Mouse (Mus musculus): Measurements from ENCODE around the gene Rgs8.
A peak's percentile ranks its signal among the peaks of the same experiment; 100 is the strongest.

Rgs8 gene

GRCm38 (mm10) chr1:153652938-153653623, at the start of gene Rgs8:
TSS of gene Rgs8 (plus strand) at chr1:153653025.
- no peak for DNase-seq (ENCODE audit: low read depth, low spot score)

- DNase-seq (ENCODE audit: low read depth, low spot score) = no peak
These were observed 35.4 kb upstream of the Rgs8 start for GRCm38 (mm10) chr1:153617340-153617830.

GRCm38 (mm10) chr1:153623036-153623435, 29.8 kb upstream of the Rgs8 start:
- no peak for DNase-seq (ENCODE audit: low read depth, low spot score)

- DNase-seq (ENCODE audit: low read depth, low spot score) = no peak
These were observed 20.1 kb upstream of the Rgs8 start for GRCm38 (mm10) chr1:153632686-153633085.

- DNase-seq (ENCODE audit: low read depth, low spot score) = no peak
These were observed 17.8 kb upstream of the Rgs8 start for GRCm38 (mm10) chr1:153635056-153635455.

- DNase-seq (ENCODE audit: low read depth, low spot score) = peak; percentile 54
These were observed 17.3 kb upstream of the Rgs8 start for GRCm38 (mm10) chr1:153635521-153635920.

GRCm38 (mm10) chr1:153636821-153637220, 16.0 kb upstream of the Rgs8 start:
- DNase-seq (ENCODE audit: low read depth, low spot score) = no peak

- DNase-seq (ENCODE audit: low read depth, low spot score) = no peak
These were observed 11.3 kb upstream of the Rgs8 start for GRCm38 (mm10) chr1:153641492-153641939.

- peak; percentile 70 for DNase-seq (ENCODE audit: low read depth, low spot score)
These were observed 10.8 kb upstream of the Rgs8 start for GRCm38 (mm10) chr1:153641940-153642501.

GRCm38 (mm10) chr1:153653674-153654073, 849 bp downstream of the Rgs8 start:
- no peak for DNase-seq (ENCODE audit: low read depth, low spot score)

GRCm38 (mm10) chr1:153659666-153660065, 6.8 kb downstream of the Rgs8 start:
- DNase-seq (ENCODE audit: low read depth, low spot score) = no peak

GRCm38 (mm10) chr1:153660982-153661688, 8.3 kb downstream of the Rgs8 start:
- DNase-seq (ENCODE audit: low read depth, low spot score) = no peak

GRCm38 (mm10) chr1:153661689-153662002, 8.8 kb downstream of the Rgs8 start:
- DNase-seq (ENCODE audit: low read depth, low spot score) = no peak

- no peak for DNase-seq (ENCODE audit: low read depth, low spot score)
These were observed 9.5 kb downstream of the Rgs8 start for GRCm38 (mm10) chr1:153662362-153662761.

- DNase-seq (ENCODE audit: low read depth, low spot score) = no peak
These were observed 12.4 kb downstream of the Rgs8 start for GRCm38 (mm10) chr1:153665066-153665715.

GRCm38 (mm10) chr1:153666236-153666635, 13.4 kb downstream of the Rgs8 start:
- no peak for DNase-seq (ENCODE audit: low read depth, low spot score)

GRCm38 (mm10) chr1:153667244-153667727, 14.5 kb downstream of the Rgs8 start:
- DNase-seq (ENCODE audit: low read depth, low spot score) = no peak

- no peak for DNase-seq (ENCODE audit: low read depth, low spot score)
These were observed 15.0 kb downstream of the Rgs8 start for GRCm38 (mm10) chr1:153667781-153668180.

- DNase-seq (ENCODE audit: low read depth, low spot score) = no peak
These were observed 16.3 kb downstream of the Rgs8 start for GRCm38 (mm10) chr1:153669086-153669485.

- DNase-seq (ENCODE audit: low read depth, low spot score) = no peak
These were observed 16.9 kb downstream of the Rgs8 start for GRCm38 (mm10) chr1:153669728-153670127.

GRCm38 (mm10) chr1:153671352-153671751, 18.5 kb downstream of the Rgs8 start:
- DNase-seq (ENCODE audit: low read depth, low spot score) = no peak

GRCm38 (mm10) chr1:153672698-153673097, 19.9 kb downstream of the Rgs8 start:
- DNase-seq (ENCODE audit: low read depth, low spot score) = no peak
